Mouse (Mus musculus): Measurements from ENCODE around the gene Mrpl23. TPM values are rescaled to one million over a fixed set of nuclear protein-coding genes. Genes with fewer than 3 reads are reported as not detected.
A peak's percentile ranks its signal among the peaks of the same experiment; 100 is the strongest.

Mrpl23 gene
- total and polyA plus RNA-seq, 2 experiments from 2014 or later = 25.5 to 73.5 TPM

- TF ChIP-seq CTCF (IDR thresholded peaks at IDR 0.05; ENCODE audit: low read depth) = no peak
- H3K9me3 ChIP-seq (ENCODE audit: low read length) = no peaks in the 10 kb centered on the region
- H3K27ac ChIP-seq (ENCODE audit: low read depth, low read length) = no peak overlapping the region
These were observed 29.4 kb downstream of the Mrpl23 start for GRCm38 (mm10) chr7:142561856-142562404.

GRCm38 (mm10) chr7:142563168-142563567 is 30.7 kb downstream of the Mrpl23 start:
- H3K27ac ChIP-seq (ENCODE audit: low read depth, low read length) = no peak overlapping the region
- H3K9me3 ChIP-seq (ENCODE audit: low read length) = no peaks in the 10 kb centered on the region
- no peak overlapping the region for H3K9ac ChIP-seq
- H3K4me1 ChIP-seq (ENCODE audit: insufficient read depth) = no peaks in the 10 kb centered on the region
- no peak overlapping the region for H3K4me3 ChIP-seq (ENCODE audit: low read depth, low read length)
- WGBS = 42% methylated on average over 6 of the region's 6 CpGs
- ATAC-seq (no peak), DNase-seq (no peak)
- no peaks in the 10 kb centered on the region for H3K36me3 ChIP-seq (ENCODE audit: insufficient read depth)
- no peak for TF ChIP-seq CTCF (IDR thresholded peaks at IDR 0.05; ENCODE audit: low read depth)
- no peaks in the 10 kb centered on the region for H3K27me3 ChIP-seq (ENCODE audit: insufficient read depth, low read length)
- no peak overlapping the region for H3K4me2 ChIP-seq (ENCODE audit: low read depth)

More at GRCm38 (mm10) chr7:142561856-142562404, 29.4 kb downstream of the Mrpl23 start:
- no peak overlapping the region for H3K9ac ChIP-seq
- no peaks in the 10 kb centered on the region for H3K36me3 ChIP-seq (ENCODE audit: insufficient read depth)
- no peak overlapping the region for H3K4me2 ChIP-seq (ENCODE audit: low read depth)
- DNase-seq (peak; percentile 11), ATAC-seq (no peak)
- H3K4me3 ChIP-seq (ENCODE audit: low read depth, low read length) = no peak overlapping the region
- no peaks in the 10 kb centered on the region for H3K4me1 ChIP-seq (ENCODE audit: insufficient read depth)
- H3K27me3 ChIP-seq (ENCODE audit: insufficient read depth, low read length) = no peaks in the 10 kb centered on the region
- WGBS = 79% methylated on average over 4 of the region's 4 CpGs

- ATAC-seq (no peak), DNase-seq (no peak)
- WGBS = 79% methylated on average over 11 of the region's 11 CpGs
- Histone ChIP-seq H3K9me3 (ENCODE audit: low read length) (no peaks in the 10 kb centered on the region), H3K4me3 (ENCODE audit: low read depth, low read length) (no peak overlapping the region), H3K4me1 (ENCODE audit: insufficient read depth) (no peaks in the 10 kb centered on the region), H3K9ac (no peak overlapping the region), H3K36me3 (ENCODE audit: insufficient read depth) (no peaks in the 10 kb centered on the region), H3K27me3 (ENCODE audit: insufficient read depth, low read length) (no peaks in the 10 kb centered on the region), H3K4me2 (ENCODE audit: low read depth) (no peak overlapping the region), H3K27ac (ENCODE audit: low read depth, low read length) (no peak overlapping the region)
- no peak for TF ChIP-seq CTCF (IDR thresholded peaks at IDR 0.05; ENCODE audit: low read depth)
These were observed 32.6 kb downstream of the Mrpl23 start for GRCm38 (mm10) chr7:142564955-142565643.

GRCm38 (mm10) chr7:142566512-142566911 is 34.0 kb downstream of the Mrpl23 start:
- WGBS = 92% methylated on average over 9 of the region's 9 CpGs
- ATAC-seq (no peak), DNase-seq (no peak)
- no peak overlapping the region for H3K27ac ChIP-seq (ENCODE audit: low read depth, low read length)
- H3K4me1 ChIP-seq (ENCODE audit: insufficient read depth) = no peaks in the 10 kb centered on the region
- H3K36me3 ChIP-seq (ENCODE audit: insufficient read depth) = no peaks in the 10 kb centered on the region
- H3K9me3 ChIP-seq (ENCODE audit: low read length) = no peaks in the 10 kb centered on the region
- no peaks in the 10 kb centered on the region for H3K27me3 ChIP-seq (ENCODE audit: insufficient read depth, low read length)
- H3K4me2 ChIP-seq (ENCODE audit: low read depth) = no peak overlapping the region
- no peak for TF ChIP-seq CTCF (IDR thresholded peaks at IDR 0.05; ENCODE audit: low read depth)
- H3K4me3 ChIP-seq (ENCODE audit: low read depth, low read length) = no peak overlapping the region
- no peak overlapping the region for H3K9ac ChIP-seq

GRCm38 (mm10) chr7:142568985-142569384 is 36.5 kb downstream of the Mrpl23 start:
- H3K27me3 ChIP-seq (ENCODE audit: insufficient read depth, low read length) = no peaks in the 10 kb centered on the region
- ATAC-seq (no peak), DNase-seq (no peak)
- no peak overlapping the region for H3K4me3 ChIP-seq (ENCODE audit: low read depth, low read length)
- 42% methylated on average over 8 of the region's 8 CpGs for WGBS
- no peak overlapping the region for H3K27ac ChIP-seq (ENCODE audit: low read depth, low read length)
- no peak for TF ChIP-seq CTCF (IDR thresholded peaks at IDR 0.05; ENCODE audit: low read depth)
- H3K4me1 ChIP-seq (ENCODE audit: insufficient read depth) = no peaks in the 10 kb centered on the region
- no peaks in the 10 kb centered on the region for H3K36me3 ChIP-seq (ENCODE audit: insufficient read depth)
- no peak overlapping the region for H3K4me2 ChIP-seq (ENCODE audit: low read depth)
- H3K9ac ChIP-seq = no peak overlapping the region
- no peaks in the 10 kb centered on the region for H3K9me3 ChIP-seq (ENCODE audit: low read length)

- no peak overlapping the region for H3K9ac ChIP-seq
- ATAC-seq (no peak), DNase-seq (no peak)
- no peaks in the 10 kb centered on the region for H3K27me3 ChIP-seq (ENCODE audit: insufficient read depth, low read length)
- no peak overlapping the region for H3K27ac ChIP-seq (ENCODE audit: low read depth, low read length)
- whole genome bisulfite sequencing = 89% methylated on average over 9 of the region's 9 CpGs
- no peaks in the 10 kb centered on the region for H3K4me1 ChIP-seq (ENCODE audit: insufficient read depth)
- H3K4me2 ChIP-seq (ENCODE audit: low read depth) = no peak overlapping the region
- no peaks in the 10 kb centered on the region for H3K9me3 ChIP-seq (ENCODE audit: low read length)
- H3K4me3 ChIP-seq (ENCODE audit: low read depth, low read length) = no peak overlapping the region
- no peaks in the 10 kb centered on the region for H3K36me3 ChIP-seq (ENCODE audit: insufficient read depth)
- TF ChIP-seq CTCF (IDR thresholded peaks at IDR 0.05; ENCODE audit: low read depth) = no peak
These were observed 38.1 kb downstream of the Mrpl23 start for GRCm38 (mm10) chr7:142570565-142570964.

GRCm38 (mm10) chr7:142571458-142572220 is 39.2 kb downstream of the Mrpl23 start:
- 79% methylated on average over 16 of the region's 16 CpGs for WGBS
- DNase-seq = no peak
- no peak overlapping the region for H3K4me3 ChIP-seq (ENCODE audit: low read depth, low read length)

More at GRCm38 (mm10) chr7:142571458-142572220, 39.2 kb downstream of the Mrpl23 start:
- H3K36me3 ChIP-seq (ENCODE audit: insufficient read depth) = no peaks in the 10 kb centered on the region
- no peak overlapping the region for H3K27ac ChIP-seq (ENCODE audit: low read depth, low read length)
- no peak for ATAC-seq
- H3K4me1 ChIP-seq (ENCODE audit: insufficient read depth) = no peaks in the 10 kb centered on the region
- H3K9me3 ChIP-seq (ENCODE audit: low read length) = no peaks in the 10 kb centered on the region
- no peak for TF ChIP-seq CTCF (IDR thresholded peaks at IDR 0.05; ENCODE audit: low read depth)
- no peaks in the 10 kb centered on the region for H3K27me3 ChIP-seq (ENCODE audit: insufficient read depth, low read length)
- no peak overlapping the region for H3K9ac ChIP-seq
- H3K4me2 ChIP-seq (ENCODE audit: low read depth) = no peak overlapping the region

All from forebrain, postnatal 0 days (tissue).